Mouse (Mus musculus) G1E (cell line): ENCODE measurements around the gene Catsperz.

ENCODE experiments used
- CTCF ChIP-seq: IDR thresholded peaks from 2 replicates; pipeline ENCODE4 v1.5.1; 2012; ENCODE audit warnings: low read depth, low read length, inconsistent platforms, mixed read lengths
- GATA1 ChIP-seq: IDR thresholded peaks from 2 replicates; pipeline ENCODE4 v1.6.1; 2012; ENCODE audit warnings: borderline replicate concordance, low read length, inconsistent platforms, mixed read lengths

- TF ChIP-seq CTCF, result no peak
- no peak for TF ChIP-seq GATA1
Measured at GRCm38 (mm10) chr19:6949951-6950350, 24.8 kb upstream of the Catsperz start.
